Mouse (Mus musculus): ENCODE results near the gene Slc25a12. TPM values are rescaled to one million over a fixed set of nuclear protein-coding genes. Genes with fewer than 3 reads are reported as not detected.

Slc25a12 gene
- polyA plus RNA-seq, 1 experiment from 2014 or later: 44.0 TPM

DNA sequence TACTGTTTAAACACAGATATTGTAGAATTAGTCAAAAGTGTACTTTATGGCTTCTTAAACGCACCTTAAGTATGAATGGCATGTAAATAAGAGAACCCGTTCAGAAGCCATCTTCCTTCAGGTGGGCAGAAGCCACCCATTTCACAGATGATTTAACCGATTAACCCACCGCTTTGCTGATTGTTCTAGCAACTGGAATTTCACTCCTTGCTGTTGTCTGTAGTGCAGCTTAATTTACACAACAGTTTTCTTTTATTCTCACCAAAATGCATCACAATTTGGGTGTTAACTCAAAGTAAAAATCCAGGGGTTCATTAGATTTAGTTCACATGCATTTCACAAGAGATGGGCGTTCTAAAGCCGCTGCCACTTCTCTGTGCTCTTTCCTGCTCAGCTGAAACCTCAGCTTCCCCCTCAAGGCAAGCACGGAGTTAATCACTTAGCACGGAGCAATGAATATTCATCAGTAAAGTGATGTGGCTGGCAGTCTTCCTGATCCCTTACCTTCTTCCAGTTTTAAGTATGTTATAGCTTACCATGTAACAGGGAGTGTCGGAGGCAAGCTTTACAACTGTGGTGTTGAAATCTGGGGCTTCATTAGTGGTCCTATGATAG lies 124.4 kb downstream of the Slc25a12 start:
- Histone ChIP-seq H3K9me3 (no peaks in the 10 kb centered on the region), H3K4me2 (replicated peaks) (no peak overlapping the region), H3K27ac (no peak overlapping the region), H3K27me3 (no peaks in the 10 kb centered on the region), H3K36me3 (peaks cover 24% of the 10 kb centered on the region), H3K9ac (no peak overlapping the region), H3K4me1 (no peaks in the 10 kb centered on the region), H3K4me3 (no peak overlapping the region)
- 72% methylated on average over 9 of the region's 9 CpGs for WGBS
- ATAC-seq (ENCODE audit: insufficient number of reproducible peaks, insufficient read depth, low FRiP score, low TSS enrichment): no peak

DNA sequence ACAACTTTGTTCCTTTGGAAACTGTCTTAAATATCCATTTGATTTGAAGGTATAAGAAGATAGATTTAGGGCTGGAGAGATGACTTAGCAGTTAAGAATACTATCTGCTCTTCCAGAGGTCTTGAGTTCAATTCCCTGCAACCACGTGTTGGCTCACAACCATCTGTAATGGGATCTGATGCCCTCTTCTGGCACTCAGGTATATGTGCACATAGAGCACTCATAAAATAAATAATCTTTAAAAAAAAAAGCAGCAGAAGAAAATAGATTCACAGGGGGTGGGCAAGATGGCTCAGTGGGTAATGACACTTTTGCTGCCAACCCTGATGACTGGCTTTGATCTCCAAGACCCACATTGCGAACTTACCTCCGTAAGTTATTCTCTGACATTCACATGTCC lies 125.4 kb downstream of the Slc25a12 start:
- Histone ChIP-seq H3K4me1 (no peaks in the 10 kb centered on the region), H3K9ac (no peak overlapping the region), H3K27ac (no peak overlapping the region), H3K36me3 (peaks cover 29% of the 10 kb centered on the region), H3K4me3 (no peak overlapping the region), H3K9me3 (no peaks in the 10 kb centered on the region), H3K4me2 (replicated peaks) (no peak overlapping the region), H3K27me3 (no peaks in the 10 kb centered on the region)
- no peak for ATAC-seq (ENCODE audit: insufficient number of reproducible peaks, insufficient read depth, low FRiP score, low TSS enrichment)
- 85% methylated on average over 3 of the region's 3 CpGs for WGBS

DNA sequence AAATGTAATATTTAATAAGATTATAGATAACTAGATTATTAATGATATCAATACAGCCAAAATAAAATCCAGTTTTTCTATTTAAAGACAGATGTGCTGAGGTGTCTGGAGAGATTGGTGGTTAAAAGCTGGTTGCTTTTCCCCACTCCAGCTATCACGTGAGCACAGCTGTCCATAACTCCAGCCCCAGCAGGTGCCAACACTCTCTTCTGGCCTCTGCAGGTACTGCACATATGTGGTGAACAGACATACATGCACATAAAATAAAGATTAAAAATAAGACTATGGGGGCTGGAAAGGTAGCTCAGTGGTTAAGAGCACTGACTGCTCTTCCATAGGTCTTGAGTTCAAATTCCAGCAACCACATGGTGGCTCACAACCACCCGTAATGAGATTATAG lies 126.0 kb downstream of the Slc25a12 start:
- H3K27me3 ChIP-seq: no peaks in the 10 kb centered on the region
- 84% methylated on average over 2 of the region's 2 CpGs for WGBS
- no peak overlapping the region for H3K9ac ChIP-seq
- no peaks in the 10 kb centered on the region for H3K9me3 ChIP-seq
- no peak overlapping the region for H3K4me3 ChIP-seq
- ATAC-seq (ENCODE audit: insufficient number of reproducible peaks, insufficient read depth, low FRiP score, low TSS enrichment): no peak
- no peak overlapping the region for H3K27ac ChIP-seq
- no peaks in the 10 kb centered on the region for H3K4me1 ChIP-seq
- peaks cover 29% of the 10 kb centered on the region for H3K36me3 ChIP-seq
- no peak overlapping the region for H3K4me2 ChIP-seq (replicated peaks)

DNA sequence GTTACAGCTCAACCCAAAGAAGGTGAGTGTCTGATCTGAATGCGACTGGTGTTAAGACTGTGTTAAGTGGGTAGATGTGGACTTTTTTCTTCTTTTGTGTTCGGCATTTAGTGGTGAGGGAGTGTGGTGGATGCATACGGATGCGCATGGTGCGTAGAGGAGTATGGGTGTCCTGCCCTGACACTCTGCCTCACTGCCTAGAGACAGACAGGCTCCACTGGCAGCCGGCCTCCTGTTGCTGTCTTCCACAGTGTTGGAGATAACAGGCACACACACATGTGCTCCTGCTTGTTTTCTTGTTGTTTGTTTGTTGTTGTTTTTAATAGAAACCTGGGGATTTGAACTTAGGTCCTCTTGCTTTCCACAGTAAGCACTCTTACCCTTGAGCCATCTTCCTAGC lies 131.5 kb downstream of the Slc25a12 start:
- Histone ChIP-seq H3K4me3 (no peak overlapping the region), H3K9me3 (no peaks in the 10 kb centered on the region), H3K4me2 (replicated peaks) (no peak overlapping the region), H3K36me3 (peaks cover 25% of the 10 kb centered on the region), H3K27me3 (no peaks in the 10 kb centered on the region), H3K4me1 (no peaks in the 10 kb centered on the region), H3K9ac (no peak overlapping the region), H3K27ac (no peak overlapping the region)
- 93% methylated on average over 6 of the region's 6 CpGs for WGBS
- ATAC-seq (ENCODE audit: insufficient number of reproducible peaks, insufficient read depth, low FRiP score, low TSS enrichment): no peak

DNA sequence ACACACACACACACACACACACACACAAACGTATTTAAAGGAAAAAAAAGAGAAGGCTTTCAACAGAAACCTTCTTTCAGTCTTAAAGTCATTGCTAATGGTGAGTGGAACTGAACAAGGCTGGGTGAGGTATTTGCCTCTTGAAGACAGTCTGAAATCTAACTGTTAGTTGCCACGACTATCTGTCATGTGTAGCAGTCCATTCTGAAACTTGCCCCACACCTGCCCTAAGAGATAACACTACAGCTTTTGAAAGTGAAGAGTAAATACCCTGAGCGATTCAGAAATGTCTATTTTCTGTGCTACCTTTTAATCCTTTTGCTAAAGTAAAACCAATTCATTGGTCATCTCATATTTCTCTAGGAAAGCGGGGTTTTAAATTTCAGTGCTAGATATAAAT lies 132.1 kb downstream of the Slc25a12 start:
- ATAC-seq (ENCODE audit: insufficient number of reproducible peaks, insufficient read depth, low FRiP score, low TSS enrichment): no peak
- WGBS: 87% methylated on average over 4 of the region's 4 CpGs
- H3K4me2 ChIP-seq (replicated peaks): no peak overlapping the region
- no peak overlapping the region for H3K9ac ChIP-seq
- H3K4me1 ChIP-seq: no peaks in the 10 kb centered on the region
- no peaks in the 10 kb centered on the region for H3K27me3 ChIP-seq
- H3K4me3 ChIP-seq: no peak overlapping the region
- H3K27ac ChIP-seq: no peak overlapping the region
- peaks cover 20% of the 10 kb centered on the region for H3K36me3 ChIP-seq
- H3K9me3 ChIP-seq: no peaks in the 10 kb centered on the region

DNA sequence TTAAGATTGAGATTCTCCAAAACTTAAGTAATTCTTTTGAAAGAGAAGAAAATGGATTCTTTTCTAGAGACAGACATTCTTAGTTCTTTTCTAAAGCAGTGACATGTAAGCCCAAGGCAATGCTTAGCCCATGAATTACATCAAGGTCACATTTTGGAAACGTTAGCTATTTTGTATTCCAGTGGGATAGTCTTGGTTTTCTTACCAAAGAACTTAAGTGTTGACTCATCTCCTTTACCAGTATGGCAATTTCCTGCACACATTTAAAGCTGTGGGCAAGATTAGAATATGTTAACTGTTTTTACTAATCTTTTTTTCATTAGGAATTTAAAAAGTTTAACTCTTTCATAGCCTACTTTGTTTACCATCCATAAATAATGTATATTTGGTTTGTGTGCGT lies 134.6 kb downstream of the Slc25a12 start:
- peaks cover 20% of the 10 kb centered on the region for H3K36me3 ChIP-seq
- H3K27ac ChIP-seq: no peak overlapping the region
- H3K9ac ChIP-seq: no peak overlapping the region
- no peak overlapping the region for H3K4me3 ChIP-seq
- 78% methylated on average over 2 of the region's 2 CpGs for WGBS
- H3K4me2 ChIP-seq (replicated peaks): no peak overlapping the region
- H3K27me3 ChIP-seq: no peaks in the 10 kb centered on the region
- H3K9me3 ChIP-seq: no peaks in the 10 kb centered on the region
- ATAC-seq (ENCODE audit: insufficient number of reproducible peaks, insufficient read depth, low FRiP score, low TSS enrichment): no peak
- no peaks in the 10 kb centered on the region for H3K4me1 ChIP-seq

DNA sequence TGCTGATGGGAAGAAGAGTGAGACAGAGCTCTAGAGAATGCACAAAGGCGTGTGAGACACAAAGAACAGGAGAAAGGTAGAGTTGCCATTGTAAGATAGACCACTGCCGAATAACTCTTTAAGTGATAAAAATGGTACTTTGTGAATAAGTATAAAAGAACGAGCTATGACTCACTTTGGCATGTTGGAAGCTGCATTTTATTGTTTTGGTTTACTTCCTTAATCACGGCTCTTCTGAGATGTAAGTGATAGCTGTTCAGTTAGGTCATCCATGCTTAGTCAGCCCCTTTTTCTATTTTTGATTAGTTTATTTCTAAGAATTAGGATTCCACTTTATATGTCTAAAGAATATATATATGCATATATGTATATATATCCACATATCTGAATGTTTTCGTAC lies 135.6 kb downstream of the Slc25a12 start:
- no peak for ATAC-seq (ENCODE audit: insufficient number of reproducible peaks, insufficient read depth, low FRiP score, low TSS enrichment)
- no peaks in the 10 kb centered on the region for H3K27me3 ChIP-seq
- H3K27ac ChIP-seq: no peak overlapping the region
- no peak overlapping the region for H3K4me2 ChIP-seq (replicated peaks)
- no peak overlapping the region for H3K9ac ChIP-seq
- no peaks in the 10 kb centered on the region for H3K9me3 ChIP-seq
- H3K36me3 ChIP-seq: peaks cover 17% of the 10 kb centered on the region
- no peaks in the 10 kb centered on the region for H3K4me1 ChIP-seq
- no peak overlapping the region for H3K4me3 ChIP-seq
- 86% methylated on average over 5 of the region's 5 CpGs for WGBS

DNA sequence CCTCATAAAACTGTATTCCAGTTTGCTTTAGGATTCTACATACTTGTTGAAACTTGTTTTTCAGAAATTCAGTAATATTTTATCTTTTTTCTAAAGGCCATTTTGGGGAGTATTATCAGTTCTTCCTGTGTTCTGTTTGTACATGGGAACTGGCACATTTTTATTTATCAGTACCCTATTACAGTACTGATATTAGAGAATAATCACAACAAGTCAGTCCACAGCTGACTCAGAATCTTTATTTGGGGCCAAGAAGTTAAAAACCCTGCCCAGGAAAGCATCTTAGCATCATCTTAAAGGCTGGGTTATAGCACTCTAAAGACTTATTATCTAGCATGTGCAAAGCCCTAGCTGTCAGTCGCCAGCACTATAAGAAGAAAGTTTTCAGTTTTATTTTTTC lies 137.9 kb downstream of the Slc25a12 start:
- no peak overlapping the region for H3K4me2 ChIP-seq (replicated peaks)
- peaks cover 12% of the 10 kb centered on the region; the same call in 1 of the 2 replicates for H3K36me3 ChIP-seq
- no peak for ATAC-seq (ENCODE audit: insufficient number of reproducible peaks, insufficient read depth, low FRiP score, low TSS enrichment)
- no peak overlapping the region for H3K4me3 ChIP-seq
- H3K4me1 ChIP-seq: no peaks in the 10 kb centered on the region
- no peaks in the 10 kb centered on the region for H3K9me3 ChIP-seq
- 91% methylated on average over 1 of the region's 1 CpGs for WGBS
- no peaks in the 10 kb centered on the region for H3K27me3 ChIP-seq
- H3K9ac ChIP-seq: no peak overlapping the region
- no peak overlapping the region for H3K27ac ChIP-seq

DNA sequence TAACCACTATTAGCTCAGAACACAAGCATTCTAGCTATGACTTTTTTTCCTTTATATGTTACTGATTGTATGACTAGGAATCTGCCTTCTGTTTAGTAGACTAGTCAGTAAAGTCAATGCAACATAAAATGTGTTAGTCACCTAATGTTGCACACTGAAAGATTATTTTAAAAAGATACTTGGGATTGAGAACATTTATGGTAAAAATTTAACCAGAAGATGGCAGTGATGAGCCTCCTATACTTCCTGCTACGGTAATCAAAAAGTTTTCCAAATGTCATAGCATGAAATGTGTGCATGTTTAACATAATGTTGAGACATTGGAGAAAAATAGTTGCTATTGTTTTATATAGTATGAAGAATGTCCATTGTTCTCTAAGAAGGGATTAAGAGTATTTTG lies 140.2 kb downstream of the Slc25a12 start:
- Histone ChIP-seq H3K36me3 (peaks cover 31% of the 10 kb centered on the region), H3K4me3 (no peak overlapping the region), H3K4me2 (replicated peaks) (no peak overlapping the region), H3K27me3 (no peaks in the 10 kb centered on the region), H3K4me1 (no peaks in the 10 kb centered on the region), H3K9me3 (no peaks in the 10 kb centered on the region), H3K27ac (no peak overlapping the region), H3K9ac (no peak overlapping the region)
- ATAC-seq (ENCODE audit: insufficient number of reproducible peaks, insufficient read depth, low FRiP score, low TSS enrichment): no peak
- WGBS: 62% methylated on average over 1 of the region's 1 CpGs

Other genes starting within 250 kb of the Slc25a12 start
- gene Cybrd1, start 249.8 kb downstream of the Slc25a12 start, polyA plus RNA-seq (2016; fragmentation: Nextera tagmentation; extraction: Ambion mirVana): 2.2 and 2.8 TPM in 2 replicates
- gene Dync1i2, start 156.0 kb downstream of the Slc25a12 start, polyA plus RNA-seq (2016; fragmentation: Nextera tagmentation; extraction: Ambion mirVana): 117 and 118 TPM in 2 replicates
- 134 and 135 TPM in 2 replicates for gene Hat1, start 21.2 kb upstream of the Slc25a12 start, polyA plus RNA-seq (2016; fragmentation: Nextera tagmentation; extraction: Ambion mirVana)
- gene Metap1d, start 85.5 kb upstream of the Slc25a12 start, polyA plus RNA-seq (2016; fragmentation: Nextera tagmentation; extraction: Ambion mirVana): 46.8 and 48.7 TPM in 2 replicates
- gene Dlx1, start 160.4 kb upstream of the Slc25a12 start, polyA plus RNA-seq (2016; fragmentation: Nextera tagmentation; extraction: Ambion mirVana): 65.4 and 87.0 TPM in 2 replicates
- 21.9 and 29.7 TPM in 2 replicates for gene Dlx2, start 179.0 kb upstream of the Slc25a12 start, polyA plus RNA-seq (2016; fragmentation: Nextera tagmentation; extraction: Ambion mirVana)

Data from embryonic facial prominence, embryonic 12.5 days (tissue).